Mouse (Mus musculus): ENCODE data around the gene Pqlc2. TPM values are rescaled to one million over a fixed set of nuclear protein-coding genes. Genes with fewer than 3 reads are reported as not detected.

The Pqlc2 gene
- total and polyA plus RNA-seq, 2 experiments: 6.1 to 42.8 TPM

- Histone ChIP-seq H3K27ac (replicated peaks; ENCODE audit: insufficient read depth, low read depth, low read length) (no peak overlapping the region), H3K4me1 (ENCODE audit: control insufficient read depth, insufficient read depth, low read length) (peaks cover 5% of the 10 kb centered on the region; the same call in 1 of the 2 replicates), H3K4me3 (ENCODE audit: insufficient read depth, low read depth, low read length) (no peak overlapping the region), H3K36me3 (ENCODE audit: control insufficient read depth, insufficient read depth, low read length) (peaks cover 15% of the 10 kb centered on the region), H3K79me2 (ENCODE audit: control insufficient read depth, insufficient read depth, low read length) (peaks cover 22% of the 10 kb centered on the region; the same call in 1 of the 2 replicates), H3K9ac (ENCODE audit: low read depth, low read length) (no peak overlapping the region), H3K27me3 (ENCODE audit: control insufficient read depth, insufficient read depth, low read length) (no peaks in the 10 kb centered on the region)
- DNase-seq (ENCODE audit: extremely low read depth, low read depth, low spot score): no peak
- 80% methylated on average over 6 of the region's 6 CpGs for WGBS
- TF ChIP-seq CTCF (IDR thresholded peaks at IDR 0.05; ENCODE audit: low read depth, low read length): no peak
- no peak for TF ChIP-seq POLR2A (IDR thresholded peaks at IDR 0.05; ENCODE audit: extremely low read depth, insufficient read depth, low read length)
Measured at GRCm38 (mm10) chr4:139258621-139259301, 51.7 kb downstream of the Pqlc2 start.

- no peak for DNase-seq (ENCODE audit: extremely low read depth, low read depth, low spot score)
- WGBS: 98% methylated on average over 8 of the region's 8 CpGs
- Histone ChIP-seq H3K4me3 (ENCODE audit: insufficient read depth, low read depth, low read length) (no peak overlapping the region), H3K4me1 (ENCODE audit: control insufficient read depth, insufficient read depth, low read length) (peaks cover 20% of the 10 kb centered on the region), H3K79me2 (ENCODE audit: control insufficient read depth, insufficient read depth, low read length) (peaks cover 22% of the 10 kb centered on the region; the same call in 1 of the 2 replicates), H3K27me3 (ENCODE audit: control insufficient read depth, insufficient read depth, low read length) (no peaks in the 10 kb centered on the region), H3K9ac (ENCODE audit: low read depth, low read length) (no peak overlapping the region), H3K36me3 (ENCODE audit: control insufficient read depth, insufficient read depth, low read length) (peaks cover 9% of the 10 kb centered on the region; the same call in 1 of the 2 replicates), H3K27ac (replicated peaks; ENCODE audit: insufficient read depth, low read depth, low read length) (no peak overlapping the region)
- no peak for TF ChIP-seq POLR2A (IDR thresholded peaks at IDR 0.05; ENCODE audit: extremely low read depth, insufficient read depth, low read length)
Measured at GRCm38 (mm10) chr4:139256708-139257107, 53.8 kb downstream of the Pqlc2 start.

- peaks cover 18% of the 10 kb centered on the region; the same call in 1 of the 2 replicates for H3K79me2 ChIP-seq (ENCODE audit: control insufficient read depth, insufficient read depth, low read length)
- H3K36me3 ChIP-seq (ENCODE audit: control insufficient read depth, insufficient read depth, low read length): peaks cover 6% of the 10 kb centered on the region; the same call in 1 of the 2 replicates
- no peak overlapping the region for H3K9ac ChIP-seq (ENCODE audit: low read depth, low read length)
- 74% methylated on average over 4 of the region's 4 CpGs for WGBS
- H3K27ac ChIP-seq (replicated peaks; ENCODE audit: insufficient read depth, low read depth, low read length): no peak overlapping the region
- H3K27me3 ChIP-seq (ENCODE audit: control insufficient read depth, insufficient read depth, low read length): no peaks in the 10 kb centered on the region
- DNase-seq (ENCODE audit: extremely low read depth, low read depth, low spot score): no peak
- peaks cover 25% of the 10 kb centered on the region for H3K4me1 ChIP-seq (ENCODE audit: control insufficient read depth, insufficient read depth, low read length)
- no peak for TF ChIP-seq POLR2A (IDR thresholded peaks at IDR 0.05; ENCODE audit: extremely low read depth, insufficient read depth, low read length)
- no peak for TF ChIP-seq CTCF (IDR thresholded peaks at IDR 0.05; ENCODE audit: low read depth, low read length)
- H3K4me3 ChIP-seq (ENCODE audit: insufficient read depth, low read depth, low read length): no peak overlapping the region
Measured at GRCm38 (mm10) chr4:139256146-139256545, 54.4 kb downstream of the Pqlc2 start.

GRCm38 (mm10) chr4:139253206-139253605, 57.3 kb downstream of the Pqlc2 start:
- H3K27me3 ChIP-seq (ENCODE audit: control insufficient read depth, insufficient read depth, low read length): no peaks in the 10 kb centered on the region
- peaks cover 14% of the 10 kb centered on the region for H3K79me2 ChIP-seq (ENCODE audit: control insufficient read depth, insufficient read depth, low read length)
- DNase-seq (ENCODE audit: extremely low read depth, low read depth, low spot score): peak; percentile 93
- H3K36me3 ChIP-seq (ENCODE audit: control insufficient read depth, insufficient read depth, low read length): peaks cover 3% of the 10 kb centered on the region; the same call in 1 of the 2 replicates
- no peak overlapping the region for H3K4me3 ChIP-seq (ENCODE audit: insufficient read depth, low read depth, low read length)
- TF ChIP-seq POLR2A (IDR thresholded peaks at IDR 0.05; ENCODE audit: extremely low read depth, insufficient read depth, low read length) (no peak), CTCF (IDR thresholded peaks at IDR 0.05; ENCODE audit: low read depth, low read length) (no peak)
- WGBS: 26% methylated on average over 9 of the region's 9 CpGs
- no peak overlapping the region for H3K9ac ChIP-seq (ENCODE audit: low read depth, low read length)
- H3K4me1 ChIP-seq (ENCODE audit: control insufficient read depth, insufficient read depth, low read length): peaks cover 40% of the 10 kb centered on the region
- H3K27ac ChIP-seq (replicated peaks; ENCODE audit: insufficient read depth, low read depth, low read length): peak overlapping the region; percentile 41

- Histone ChIP-seq H3K4me3 (ENCODE audit: insufficient read depth, low read depth, low read length) (no peak overlapping the region), H3K27me3 (ENCODE audit: control insufficient read depth, insufficient read depth, low read length) (no peaks in the 10 kb centered on the region), H3K79me2 (ENCODE audit: control insufficient read depth, insufficient read depth, low read length) (peaks cover 14% of the 10 kb centered on the region), H3K4me1 (ENCODE audit: control insufficient read depth, insufficient read depth, low read length) (peaks cover 40% of the 10 kb centered on the region), H3K9ac (ENCODE audit: low read depth, low read length) (no peak overlapping the region; the same call in 1 of the 2 replicates), H3K36me3 (ENCODE audit: control insufficient read depth, insufficient read depth, low read length) (no peaks in the 10 kb centered on the region), H3K27ac (replicated peaks; ENCODE audit: insufficient read depth, low read depth, low read length) (peak overlapping the region; percentile 41)
- peak; percentile 88 for DNase-seq (ENCODE audit: extremely low read depth, low read depth, low spot score)
- WGBS: 12% methylated on average over 22 of the region's 22 CpGs
- TF ChIP-seq POLR2A (IDR thresholded peaks at IDR 0.05; ENCODE audit: extremely low read depth, insufficient read depth, low read length) (no peak), CTCF (IDR thresholded peaks at IDR 0.05; ENCODE audit: low read depth, low read length) (peak; percentile 84)
Measured at GRCm38 (mm10) chr4:139252051-139252760, 58.3 kb downstream of the Pqlc2 start.

Data from liver, adult 2 months (tissue).